Mouse (Mus musculus) ovary, postnatal 14 days (tissue): Measurements from ENCODE around the gene Tsga10ip.

Experiments used
- DNase-seq: peaks from one replicate; pipeline ENCODE4 v3.0.0; 2022; ENCODE audit warnings: low spot score

The Tsga10ip gene

GRCm38 (mm10) chr19:5341360-5341759 is 61.0 kb downstream of the Tsga10ip start:
- DNase-seq: no peak
